Comparison of ENCODE assay signal across 14 mouse cellular contexts in the genomic region with DNA sequence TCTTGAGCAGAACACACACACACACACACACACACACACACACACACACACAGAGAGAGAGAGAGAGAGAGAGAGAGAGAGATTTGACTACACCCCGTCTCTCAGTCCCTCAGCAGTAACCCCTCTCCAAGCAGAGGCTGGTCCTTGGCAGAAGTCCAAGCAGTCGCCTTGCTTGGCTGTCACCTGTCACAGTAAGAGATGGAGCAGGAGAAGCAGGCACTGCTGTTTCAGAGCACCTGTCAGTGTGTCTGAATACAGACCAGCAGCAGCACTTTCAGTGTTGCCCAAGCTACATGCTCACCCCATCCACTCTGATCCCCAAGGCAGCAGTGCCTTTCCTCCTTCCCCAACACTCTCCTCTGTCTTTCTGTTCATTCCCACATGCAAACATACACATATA. TPM values are rescaled to one million over a fixed set of nuclear protein-coding genes. Genes with fewer than 3 reads are reported as not detected.
DNase-seq lines count a peak whose midpoint lies in the region; ATAC-seq and TF ChIP-seq lines count a peak whose summit lies in the region.
"Had no signal": no experiment of that assay in that cellular context is flagged by ENCODE, and none has a peak within 500 bp of the region (broad histone marks: within the 10 kb centered on the region; RNA-seq: fewer than 3 reads in every experiment).

No protein-coding gene starts in this region.

- no peak overlapping the region for H3K4me3 ChIP-seq in forebrain, embryonic 13.5 days
- H3K4me3 ChIP-seq in forebrain, embryonic 11.5 days (ENCODE audit: low read depth, low read length): no peak overlapping the region
- H3K4me3 ChIP-seq in hindbrain, postnatal 0 days (ENCODE audit: low read length): no peak overlapping the region
- H3K4me3 ChIP-seq in hindbrain, embryonic 11.5 days (ENCODE audit: low read depth, low read length): no peak overlapping the region
- H3K4me3 ChIP-seq in midbrain, embryonic 14.5 days (replicated peaks; ENCODE audit: low read depth, low read length): no peak overlapping the region
- H3K4me3 ChIP-seq in midbrain, embryonic 16.5 days (ENCODE audit: low read depth, low read length): no peak overlapping the region
- H3K4me3 ChIP-seq in limb, embryonic 14.5 days (replicated peaks; ENCODE audit: low read length): no peak overlapping the region
- H3K4me3 ChIP-seq: hindbrain, embryonic 15.5 days had no signal

- H3K4me2 ChIP-seq in forebrain, embryonic 13.5 days: no peak overlapping the region
- no peak overlapping the region for H3K4me2 ChIP-seq in forebrain, embryonic 11.5 days (ENCODE audit: low read depth, low read length, severe bottlenecking)
- H3K4me2 ChIP-seq in hindbrain, postnatal 0 days (ENCODE audit: low read depth, low read length): no peak overlapping the region
- no peak overlapping the region for H3K4me2 ChIP-seq in hindbrain, embryonic 11.5 days (replicated peaks; ENCODE audit: low read depth, low read length)
- H3K4me2 ChIP-seq in midbrain, embryonic 14.5 days (ENCODE audit: low read length): no peak overlapping the region
- H3K4me2 ChIP-seq in midbrain, embryonic 16.5 days (ENCODE audit: low read length): no peak overlapping the region
- no peak overlapping the region for H3K4me2 ChIP-seq in limb, embryonic 14.5 days (replicated peaks; ENCODE audit: low read depth, low read length, severe bottlenecking)
- H3K4me2 ChIP-seq: hindbrain, embryonic 15.5 days had no signal

- no peak overlapping the region for H3K9ac ChIP-seq in forebrain, embryonic 13.5 days
- H3K9ac ChIP-seq in forebrain, embryonic 11.5 days (ENCODE audit: low read length): no peak overlapping the region
- H3K9ac ChIP-seq in hindbrain, postnatal 0 days (replicated peaks; ENCODE audit: low read length): no peak overlapping the region
- H3K9ac ChIP-seq in hindbrain, embryonic 11.5 days (ENCODE audit: low read depth, low read length): no peak overlapping the region
- no peak overlapping the region for H3K9ac ChIP-seq in midbrain, embryonic 14.5 days (replicated peaks; ENCODE audit: low read length)
- H3K9ac ChIP-seq in midbrain, embryonic 16.5 days (ENCODE audit: low read depth, low read length): no peak overlapping the region
- H3K9ac ChIP-seq in limb, embryonic 14.5 days (ENCODE audit: low read depth, low read length, severe bottlenecking): no peak overlapping the region
- H3K9ac ChIP-seq: hindbrain, embryonic 15.5 days; liver, postnatal 0 days had no signal

- WGBS in forebrain, embryonic 13.5 days: 12% methylated on average over 2 of the region's 2 CpGs
- 35% methylated on average over 2 of the region's 2 CpGs for WGBS in forebrain, embryonic 11.5 days
- WGBS in hindbrain, postnatal 0 days: 27% methylated on average over 2 of the region's 2 CpGs
- 25% methylated on average over 2 of the region's 2 CpGs for WGBS in hindbrain, embryonic 11.5 days
- 5% methylated on average over 2 of the region's 2 CpGs for WGBS in midbrain, embryonic 14.5 days
- WGBS in midbrain, embryonic 16.5 days: 46% methylated on average over 2 of the region's 2 CpGs
- WGBS in limb, embryonic 14.5 days: 14% methylated on average over 2 of the region's 2 CpGs

- H3K4me1 ChIP-seq in forebrain, embryonic 13.5 days: peaks cover 3% of the 10 kb centered on the region
- no peaks in the 10 kb centered on the region for H3K4me1 ChIP-seq in forebrain, embryonic 11.5 days (replicated peaks; ENCODE audit: control insufficient read depth, insufficient read depth, low read length)
- H3K4me1 ChIP-seq in hindbrain, postnatal 0 days (ENCODE audit: insufficient read depth, low read length): peaks cover 4% of the 10 kb centered on the region; the same call in 1 of the 2 replicates
- no peaks in the 10 kb centered on the region; the same call in 1 of the 2 replicates for H3K4me1 ChIP-seq in hindbrain, embryonic 11.5 days (replicated peaks; ENCODE audit: control insufficient read depth, insufficient read depth, low read length)
- H3K4me1 ChIP-seq in midbrain, embryonic 14.5 days (ENCODE audit: control insufficient read depth, insufficient read depth, low read length): peaks cover 4% of the 10 kb centered on the region
- peaks cover 9% of the 10 kb centered on the region for H3K4me1 ChIP-seq in midbrain, embryonic 16.5 days (ENCODE audit: control insufficient read depth, insufficient read depth, low read length)
- peaks cover 3% of the 10 kb centered on the region for H3K4me1 ChIP-seq in limb, embryonic 14.5 days (ENCODE audit: control insufficient read depth, insufficient read depth, low read length)

- no peaks in the 10 kb centered on the region for H3K27me3 ChIP-seq in forebrain, embryonic 13.5 days
- H3K27me3 ChIP-seq in forebrain, embryonic 11.5 days (ENCODE audit: control insufficient read depth, insufficient read depth, low read length): no peaks in the 10 kb centered on the region
- no peaks in the 10 kb centered on the region for H3K27me3 ChIP-seq in hindbrain, postnatal 0 days (ENCODE audit: insufficient read depth, low read length)
- no peaks in the 10 kb centered on the region for H3K27me3 ChIP-seq in hindbrain, embryonic 11.5 days (ENCODE audit: control insufficient read depth, insufficient read depth, low read length)
- H3K27me3 ChIP-seq in midbrain, embryonic 14.5 days (ENCODE audit: control insufficient read depth, insufficient read depth, low read length): no peaks in the 10 kb centered on the region
- no peaks in the 10 kb centered on the region for H3K27me3 ChIP-seq in midbrain, embryonic 16.5 days (ENCODE audit: control insufficient read depth, insufficient read depth, low read depth, low read length)
- H3K27me3 ChIP-seq in limb, embryonic 14.5 days (ENCODE audit: control insufficient read depth, insufficient read depth, low read length): no peaks in the 10 kb centered on the region
- H3K27me3 ChIP-seq: hindbrain, embryonic 15.5 days had no signal

- H3K36me3 ChIP-seq in forebrain, embryonic 13.5 days (ENCODE audit: poor library complexity, severe bottlenecking): no peaks in the 10 kb centered on the region
- H3K36me3 ChIP-seq in forebrain, embryonic 11.5 days (ENCODE audit: control insufficient read depth, insufficient read depth, low read length): no peaks in the 10 kb centered on the region
- H3K36me3 ChIP-seq in hindbrain, postnatal 0 days (ENCODE audit: insufficient read depth, low read length): no peaks in the 10 kb centered on the region
- H3K36me3 ChIP-seq in hindbrain, embryonic 11.5 days (ENCODE audit: control insufficient read depth, insufficient read depth, low read length): no peaks in the 10 kb centered on the region
- no peaks in the 10 kb centered on the region for H3K36me3 ChIP-seq in midbrain, embryonic 14.5 days (ENCODE audit: control insufficient read depth, insufficient read depth, low read length)
- no peaks in the 10 kb centered on the region for H3K36me3 ChIP-seq in midbrain, embryonic 16.5 days (ENCODE audit: control insufficient read depth, insufficient read depth, low read length)
- no peaks in the 10 kb centered on the region for H3K36me3 ChIP-seq in limb, embryonic 14.5 days (ENCODE audit: control insufficient read depth, insufficient read depth, low read length)
- H3K36me3 ChIP-seq: hindbrain, embryonic 15.5 days had no signal

- no peak for TF ChIP-seq POLR2A in limb, embryonic 14.5 days (IDR thresholded peaks at IDR 0.05; ENCODE audit: borderline replicate concordance, extremely low read depth, insufficient read depth, insufficient read length)

- ATAC-seq in forebrain, embryonic 13.5 days: peak; percentile 75
- ATAC-seq in forebrain, embryonic 11.5 days (replicated peaks; ENCODE audit: low FRiP score): no peak
- ATAC-seq in hindbrain, postnatal 0 days: 0 out of 2 replicates have a peak, but pooled peaks have one; percentile 38
- no peak for ATAC-seq in hindbrain, embryonic 11.5 days (ENCODE audit: low FRiP score)
- no peak for ATAC-seq in midbrain, embryonic 14.5 days (ENCODE audit: low FRiP score, low TSS enrichment)
- no peak for ATAC-seq in midbrain, embryonic 16.5 days
- ATAC-seq in limb, embryonic 14.5 days (ENCODE audit: low FRiP score, low read depth): peak; percentile 62
- ATAC-seq: CD4-positive, CD25-positive, alpha-beta regulatory T cell, adult 4 months; liver, postnatal 0 days; Patski had no signal

- no peaks in the 10 kb centered on the region for H3K9me3 ChIP-seq in forebrain, embryonic 13.5 days (replicated peaks)
- no peaks in the 10 kb centered on the region for H3K9me3 ChIP-seq in forebrain, embryonic 11.5 days (ENCODE audit: control insufficient read depth, low read length)
- H3K9me3 ChIP-seq in hindbrain, postnatal 0 days (ENCODE audit: low read length): no peaks in the 10 kb centered on the region
- H3K9me3 ChIP-seq in hindbrain, embryonic 11.5 days (ENCODE audit: control insufficient read depth, low read length): no peaks in the 10 kb centered on the region
- no peaks in the 10 kb centered on the region for H3K9me3 ChIP-seq in midbrain, embryonic 14.5 days (ENCODE audit: control insufficient read depth, low read length)
- no peaks in the 10 kb centered on the region for H3K9me3 ChIP-seq in midbrain, embryonic 16.5 days (replicated peaks; ENCODE audit: control insufficient read depth, low read length, poor library complexity, severe bottlenecking)
- H3K9me3 ChIP-seq in limb, embryonic 14.5 days (ENCODE audit: control insufficient read depth, low read length): no peaks in the 10 kb centered on the region
- H3K9me3 ChIP-seq: hindbrain, embryonic 15.5 days had no signal

- no peak overlapping the region for H3K27ac ChIP-seq in forebrain, embryonic 13.5 days
- no peak overlapping the region for H3K27ac ChIP-seq in forebrain, embryonic 11.5 days (ENCODE audit: low read depth, low read length)
- no peak overlapping the region for H3K27ac ChIP-seq in hindbrain, postnatal 0 days
- no peak overlapping the region for H3K27ac ChIP-seq in hindbrain, embryonic 11.5 days (ENCODE audit: low read depth, low read length)
- no peak overlapping the region for H3K27ac ChIP-seq in midbrain, embryonic 14.5 days (replicated peaks; ENCODE audit: low read depth, low read length)
- H3K27ac ChIP-seq in midbrain, embryonic 16.5 days (ENCODE audit: low read length): no peak overlapping the region
- no peak overlapping the region for H3K27ac ChIP-seq in limb, embryonic 14.5 days (replicated peaks; ENCODE audit: low read depth, low read length)
- H3K27ac ChIP-seq: hindbrain, embryonic 15.5 days had no signal

- no peak for DNase-seq in forebrain, embryonic 11.5 days (ENCODE audit: low spot score)
- peak; percentile 36 for DNase-seq in hindbrain, postnatal 0 days (ENCODE audit: low spot score)
- DNase-seq in hindbrain, embryonic 11.5 days (ENCODE audit: low spot score): no peak
- DNase-seq in midbrain, embryonic 14.5 days: peak; percentile 54
- DNase-seq in limb, embryonic 14.5 days (ENCODE audit: low spot score): peak; percentile 62
- no peak for DNase-seq in thymus, postnatal 10 days (ENCODE audit: low spot score in 2 of 2)
- DNase-seq: cerebellum, adult 18-20 months; liver, postnatal 0 days had no signal

- no peak for TF ChIP-seq CTCF in hindbrain, postnatal 0 days (IDR thresholded peaks at IDR 0.05; ENCODE audit: low read depth)

RNA-seq across cellular contexts. Expression of gene Slc26a3, which starts 9.8 kb away (rescaled TPM):
- polyA plus RNA-seq in forebrain, embryonic 13.5 days (2015; fragmentation: Nextera tagmentation; extraction: Ambion mirVana): 0.09 TPM in 1 of 2 replicates, not detected in the other
- polyA plus RNA-seq in forebrain, embryonic 11.5 days (2014; fragmentation: Nextera tagmentation; extraction: Ambion mirVana): not detected in 2 replicates
- 0.18 TPM in 1 of 2 replicates, not detected in the other for total RNA-seq in hindbrain, postnatal 0 days (2014; rRNA removed)
- polyA plus RNA-seq in hindbrain, postnatal 0 days (2015; fragmentation: Nextera tagmentation; extraction: Ambion mirVana): 0.05 and 0.08 TPM in 2 replicates
- 0.09 TPM in 1 of 2 replicates, not detected in the other for polyA plus RNA-seq in hindbrain, embryonic 11.5 days (2014; fragmentation: Nextera tagmentation; extraction: Ambion mirVana)
- polyA plus RNA-seq in midbrain, embryonic 14.5 days (2014; fragmentation: Nextera tagmentation; extraction: Ambion mirVana): not detected in 2 replicates
- polyA plus RNA-seq in midbrain, embryonic 16.5 days (2015; fragmentation: Nextera tagmentation; extraction: Ambion mirVana): 0.09 TPM in 1 of 2 replicates, not detected in the other
- 0.04 TPM in 2 replicates for polyA plus RNA-seq in limb, embryonic 14.5 days (2012; rRNA removed)
- not detected in 2 replicates for polyA plus RNA-seq in limb, embryonic 14.5 days (2014; fragmentation: Nextera tagmentation; extraction: Ambion mirVana)
- polyA plus RNA-seq: CD4-positive, CD25-positive, alpha-beta regulatory T cell, adult 4 months; hindbrain, embryonic 15.5 days; Patski; spleen, adult 2 months had no signal

RNA-seq across cellular contexts. Expression of gene Dld, which starts 29.6 kb away (rescaled TPM):
- polyA plus RNA-seq in forebrain, embryonic 13.5 days (2015; fragmentation: Nextera tagmentation; extraction: Ambion mirVana): 124 and 126 TPM in 2 replicates
- polyA plus RNA-seq in forebrain, embryonic 11.5 days (2014; fragmentation: Nextera tagmentation; extraction: Ambion mirVana): 133 and 142 TPM in 2 replicates
- total RNA-seq in hindbrain, postnatal 0 days (2014; rRNA removed): 28.4 and 39.5 TPM in 2 replicates
- 128 and 138 TPM in 2 replicates for polyA plus RNA-seq in hindbrain, postnatal 0 days (2015; fragmentation: Nextera tagmentation; extraction: Ambion mirVana)
- 165 and 170 TPM in 2 replicates for polyA plus RNA-seq in hindbrain, embryonic 11.5 days (2014; fragmentation: Nextera tagmentation; extraction: Ambion mirVana)
- 111 and 121 TPM in 2 replicates for polyA plus RNA-seq in midbrain, embryonic 14.5 days (2014; fragmentation: Nextera tagmentation; extraction: Ambion mirVana)
- 122 and 132 TPM in 2 replicates for polyA plus RNA-seq in midbrain, embryonic 16.5 days (2015; fragmentation: Nextera tagmentation; extraction: Ambion mirVana)
- polyA plus RNA-seq in limb, embryonic 14.5 days (2012; rRNA removed): 51.1 and 72.2 TPM in 2 replicates
- 119 and 121 TPM in 2 replicates for polyA plus RNA-seq in limb, embryonic 14.5 days (2014; fragmentation: Nextera tagmentation; extraction: Ambion mirVana)

Comparison
In these comparisons a context has a peak if more than half of its experiments do, and no peak if none do; other contexts are left out.
1. ATAC-seq: peak in forebrain, embryonic 13.5 days (single experiment), hindbrain, postnatal 0 days (single experiment) and limb, embryonic 14.5 days (single experiment); none in forebrain, embryonic 11.5 days (single experiment), hindbrain, embryonic 11.5 days (single experiment), midbrain, embryonic 14.5 days (single experiment) and midbrain, embryonic 16.5 days (single experiment).
2. DNase-seq: peak in hindbrain, postnatal 0 days (single experiment), midbrain, embryonic 14.5 days (single experiment) and limb, embryonic 14.5 days (single experiment); none in forebrain, embryonic 11.5 days (single experiment), hindbrain, embryonic 11.5 days (single experiment) and thymus, postnatal 10 days (0 of 2).